Mouse (Mus musculus) forebrain, embryonic 13.5 days (tissue): Measurements from ENCODE around the gene Armcx4. TPM values are rescaled to one million over a fixed set of nuclear protein-coding genes. Genes with fewer than 3 reads are reported as not detected.
"Not testable (repeated sequence)": the region's sequence is repeated elsewhere in the genome, so short reads cannot be mapped to it uniquely, and the experiment has no call there.

Source experiments
- ATAC-seq: fragments of 200-750 bp; cut with Nextera tagmentation; 2 replicates; pipeline ENCODE4 v1.8.0; 2017
- H3K27ac ChIP-seq: fragments of 300-500 bp; sonication (generic); 2 replicates; pipeline ENCODE4 v1.5.1; 2015; ENCODE audit warnings: inconsistent platforms, mild to moderate bottlenecking, moderate library complexity
- H3K27me3 ChIP-seq: fragments of 300-500 bp; sonication (generic); 2 replicates; pipeline ENCODE4 v1.6.1; 2015; ENCODE audit warnings: mild to moderate bottlenecking, inconsistent platforms
- H3K36me3 ChIP-seq: fragments of 300-500 bp; sonication (generic); 2 replicates; pipeline ENCODE4 v1.6.1; 2015; ENCODE audit warnings: mild to moderate bottlenecking, inconsistent platforms; ENCODE audit not compliant: poor library complexity, severe bottlenecking
- H3K4me1 ChIP-seq: fragments of 300-500 bp; sonication (generic); 2 replicates; pipeline ENCODE4 v1.6.1; 2015; ENCODE audit warnings: inconsistent platforms
- H3K4me2 ChIP-seq: fragments of 300-500 bp; sonication (generic); 2 replicates; pipeline ENCODE4 v1.6.1; 2015; ENCODE audit warnings: inconsistent platforms, mild to moderate bottlenecking, moderate library complexity
- H3K4me3 ChIP-seq: fragments of 300-500 bp; sonication (generic); 2 replicates; pipeline ENCODE4 v1.5.1; 2015; ENCODE audit warnings: mild to moderate bottlenecking, inconsistent platforms
- H3K9ac ChIP-seq: fragments of 300-500 bp; sonication (generic); 2 replicates; pipeline ENCODE4 v1.6.1; 2015; ENCODE audit warnings: mild to moderate bottlenecking, inconsistent platforms
- H3K9me3 ChIP-seq: fragments of 300-500 bp; sonication (generic); replicated peaks from 2 replicates; pipeline ENCODE4 v1.6.1; 2016; ENCODE audit warnings: inconsistent platforms
- WGBS: fragments of 180-500 bp; shearing (Covaris S2); methylation state at CpG from one replicate; pipeline ENCODE4 v1.1.7; 2015; 5-methylcytosine and 5-hydroxymethylcytosine counted together
- polyA plus RNA-seq: library from polyadenylated mRNA; unstranded; fragments of >200 nt; fragmentation: Nextera tagmentation; extraction: Ambion mirVana; gene quantifications from 2 replicates; pipeline ENCODE4 v1.2.1, GENCODE M21; 2015

Gene Armcx4
- polyA plus RNA-seq, 1 experiment from 2014 or later: 8.8 TPM

DNA sequence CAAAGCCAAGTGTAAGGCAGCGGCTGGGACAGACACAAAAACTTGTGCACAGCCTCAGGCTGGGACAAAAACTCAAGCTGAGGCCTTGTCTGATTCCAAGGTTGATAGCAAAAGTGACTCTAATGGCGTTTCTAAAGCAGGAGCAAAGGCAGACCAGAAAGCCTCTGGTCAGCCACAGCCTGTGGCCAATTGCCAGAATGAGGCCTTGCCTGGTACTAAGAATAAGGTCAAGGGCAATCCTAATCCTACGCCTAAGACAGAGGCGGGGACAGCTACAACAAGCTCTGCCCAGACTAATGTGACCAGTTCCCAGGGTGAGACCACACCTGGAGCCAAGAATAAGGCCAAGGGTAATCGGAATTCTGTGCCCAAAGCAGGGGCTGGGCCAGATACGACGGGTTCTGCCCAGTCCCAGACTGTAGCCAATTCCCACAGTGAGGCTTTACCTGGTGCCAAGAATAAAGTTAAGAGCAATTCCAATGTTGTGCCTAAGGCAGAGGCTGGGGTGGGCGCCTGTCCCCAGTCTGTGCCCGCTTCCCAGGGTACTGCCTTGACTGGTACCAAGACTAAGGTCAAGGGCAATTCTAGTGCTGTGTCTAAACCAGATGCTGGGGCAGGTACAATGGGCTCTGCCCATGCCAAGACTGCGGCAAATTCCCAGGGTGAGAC, 4.7 kb downstream of the Armcx4 start:
- H3K4me1 ChIP-seq: peaks cover 14% of the 10 kb centered on the region
- no peak overlapping the region for H3K9ac ChIP-seq
- H3K4me3 ChIP-seq: no peak overlapping the region
- H3K4me2 ChIP-seq: no peak overlapping the region
- no peaks in the 10 kb centered on the region for H3K9me3 ChIP-seq
- peaks cover 68% of the 10 kb centered on the region for H3K36me3 ChIP-seq
- H3K27ac ChIP-seq: no peak overlapping the region
- ATAC-seq: no peak
- 88% methylated on average over 10 of the region's 10 CpGs for WGBS
- H3K27me3 ChIP-seq: no peaks in the 10 kb centered on the region

GRCm38 (mm10) chrX:134691540-134691935, 5.2 kb downstream of the Armcx4 start:
- Histone ChIP-seq H3K9me3 (no peaks in the 10 kb centered on the region), H3K36me3 (peaks cover 68% of the 10 kb centered on the region), H3K9ac (no peak overlapping the region), H3K4me1 (peaks cover 14% of the 10 kb centered on the region), H3K27me3 (no peaks in the 10 kb centered on the region), H3K4me2 (no peak overlapping the region), H3K27ac (no peak overlapping the region), H3K4me3 (no peak overlapping the region)
- ATAC-seq: no peak
- WGBS: 84% methylated on average over 2 of the region's 2 CpGs

- H3K27me3 ChIP-seq: no peaks in the 10 kb centered on the region
- peaks cover 12% of the 10 kb centered on the region; the same call in 1 of the 2 replicates for H3K36me3 ChIP-seq
- 22% methylated on average over 3 of the region's 3 CpGs for WGBS
- H3K9ac ChIP-seq: no peak overlapping the region
- no peak for ATAC-seq
- no peak overlapping the region for H3K27ac ChIP-seq
- H3K4me1 ChIP-seq: no peaks in the 10 kb centered on the region
- no peak overlapping the region for H3K4me3 ChIP-seq
- no peaks in the 10 kb centered on the region for H3K9me3 ChIP-seq
- no peak overlapping the region for H3K4me2 ChIP-seq
Measured at GRCm38 (mm10) chrX:134716863-134717262, 30.5 kb downstream of the Armcx4 start.

DNA sequence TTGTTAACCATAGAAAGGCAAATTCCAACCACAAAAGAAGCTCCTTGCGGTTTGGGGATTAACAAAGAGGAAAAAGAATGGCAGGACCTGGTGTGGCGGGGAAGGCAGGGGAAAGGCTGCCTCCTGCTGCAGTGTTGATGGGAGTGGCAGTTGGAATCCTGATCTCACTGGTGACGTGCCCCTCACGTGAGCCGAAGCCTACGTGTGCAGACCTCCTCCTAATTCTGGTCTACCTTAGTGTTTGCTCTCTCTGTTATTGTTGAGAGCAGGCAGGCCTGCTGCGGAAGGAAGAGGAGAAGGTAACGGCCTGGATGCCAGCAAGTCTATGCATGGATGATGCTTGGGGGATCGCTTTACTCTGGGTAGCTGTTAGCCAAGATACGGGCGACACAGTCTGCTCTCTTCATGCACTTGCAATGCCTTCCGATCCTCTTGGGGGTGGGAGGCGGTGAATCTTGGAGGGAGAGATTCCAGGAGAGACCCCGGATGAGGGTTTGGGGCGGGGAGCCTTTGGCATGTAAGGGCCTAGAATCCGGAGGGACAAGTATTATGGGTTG, 31.5 kb downstream of the Armcx4 start, which contains the start of gene Armcx1:
Gene Armcx1, plus strand, starts transcription at position 212 of the 557 bp plus-strand sequence.
- no peaks in the 10 kb centered on the region for H3K27me3 ChIP-seq
- peaks cover 12% of the 10 kb centered on the region; the same call in 1 of the 2 replicates for H3K36me3 ChIP-seq
- WGBS: 22% methylated on average over 16 of the region's 16 CpGs
- peak within 1 kb of the TSS; percentile 92 for H3K27ac ChIP-seq
- H3K4me1 ChIP-seq: no peaks in the 10 kb centered on the region
- peak within 1 kb of the TSS; percentile 52 for H3K4me3 ChIP-seq
- H3K9ac ChIP-seq: peak within 1 kb of the TSS; percentile 71
- no peaks in the 10 kb centered on the region for H3K9me3 ChIP-seq
- ATAC-seq: peak; percentile 98
- peak within 1 kb of the TSS; percentile 57 for H3K4me2 ChIP-seq

GRCm38 (mm10) chrX:134718524-134718923, 32.2 kb downstream of the Armcx4 start:
- H3K9me3 ChIP-seq: no peaks in the 10 kb centered on the region
- peak overlapping the region; percentile 92 for H3K27ac ChIP-seq
- WGBS: 19% methylated on average over 14 of the region's 14 CpGs
- peak overlapping the region; percentile 57 for H3K4me2 ChIP-seq
- peak; percentile 85 for ATAC-seq
- H3K27me3 ChIP-seq: no peaks in the 10 kb centered on the region
- H3K4me1 ChIP-seq: no peaks in the 10 kb centered on the region
- peaks cover 12% of the 10 kb centered on the region; the same call in 1 of the 2 replicates for H3K36me3 ChIP-seq
- peak overlapping the region; percentile 71 for H3K9ac ChIP-seq
- peak overlapping the region; percentile 52 for H3K4me3 ChIP-seq

DNA sequence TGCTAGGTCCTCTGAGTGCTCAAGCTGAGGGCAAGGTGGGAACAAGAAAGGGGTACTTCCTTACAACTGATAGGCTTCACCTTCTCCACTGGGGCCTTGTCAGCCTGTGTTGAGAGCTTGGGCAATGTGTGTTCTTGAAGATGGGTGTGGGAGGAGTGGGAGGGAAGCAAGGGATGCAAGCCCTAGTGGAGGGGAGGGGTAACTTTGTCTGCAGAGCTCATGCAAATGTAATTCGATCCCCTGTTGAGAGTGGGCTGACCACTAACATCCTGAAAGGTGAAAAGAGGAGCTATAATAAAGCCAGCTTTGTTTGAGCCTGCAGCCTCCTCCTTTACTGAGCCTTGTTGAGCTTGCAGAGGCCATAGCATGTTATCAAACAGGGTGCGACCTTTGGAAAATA, 37.4 kb downstream of the Armcx4 start:
- WGBS: 33% methylated on average over 1 of the region's 2 CpGs
- H3K4me2 ChIP-seq, ATAC-seq, H3K9me3 ChIP-seq, H3K27me3 ChIP-seq, H3K4me1 ChIP-seq, H3K9ac ChIP-seq, H3K27ac ChIP-seq, H3K4me3 ChIP-seq: not testable (repeated sequence)
- H3K36me3 ChIP-seq: peaks cover 12% of the 10 kb centered on the region; the same call in 1 of the 2 replicates

DNA sequence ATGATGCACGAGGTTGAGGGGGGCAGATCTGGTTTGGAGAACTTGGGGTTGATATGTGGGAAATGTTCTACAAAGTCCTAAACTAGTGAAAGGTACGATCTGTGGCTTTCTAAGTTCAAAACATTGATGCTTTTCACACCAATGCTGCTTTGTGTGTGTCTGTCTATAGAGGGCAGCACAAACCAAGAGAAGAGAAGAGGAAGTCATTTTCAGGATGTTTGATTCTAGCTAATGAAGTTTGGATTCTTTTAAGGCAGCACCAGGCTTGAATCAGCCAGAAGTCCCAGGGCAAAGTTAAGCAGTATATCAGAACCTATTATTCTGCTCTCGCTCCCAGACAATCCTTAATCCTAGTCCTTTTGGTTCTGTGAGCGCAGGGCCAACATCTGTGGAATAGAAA, 43.5 kb downstream of the Armcx4 start:
- Histone ChIP-seq H3K27ac (no peak overlapping the region), H3K4me2 (no peak overlapping the region), H3K9ac (no peak overlapping the region), H3K27me3 (peaks cover 11% of the 10 kb centered on the region), H3K36me3 (no peaks in the 10 kb centered on the region), H3K4me1 (no peaks in the 10 kb centered on the region), H3K9me3 (no peaks in the 10 kb centered on the region), H3K4me3 (no peak overlapping the region)
- 40% methylated on average over 4 of the region's 4 CpGs for WGBS
- ATAC-seq: no peak

GRCm38 (mm10) chrX:134737796-134738195, 51.5 kb downstream of the Armcx4 start:
- Histone ChIP-seq H3K4me1 (no peaks in the 10 kb centered on the region), H3K4me2 (no peak overlapping the region), H3K4me3 (no peak overlapping the region), H3K9ac (no peak overlapping the region), H3K27ac (no peak overlapping the region), H3K36me3 (no peaks in the 10 kb centered on the region), H3K9me3 (no peaks in the 10 kb centered on the region), H3K27me3 (peaks cover 11% of the 10 kb centered on the region)
- no peak for ATAC-seq
- WGBS: 100% methylated on average over 1 of the region's 1 CpGs

- WGBS: 66% methylated on average over 4 of the region's 4 CpGs
- H3K4me1 ChIP-seq: no peaks in the 10 kb centered on the region
- no peaks in the 10 kb centered on the region for H3K9me3 ChIP-seq
- H3K4me2 ChIP-seq: no peak overlapping the region
- ATAC-seq: no peak
- H3K9ac ChIP-seq: no peak overlapping the region
- H3K36me3 ChIP-seq: no peaks in the 10 kb centered on the region
- H3K27me3 ChIP-seq: peaks cover 11% of the 10 kb centered on the region
- no peak overlapping the region for H3K4me3 ChIP-seq
- H3K27ac ChIP-seq: no peak overlapping the region
Measured at GRCm38 (mm10) chrX:134739160-134739559, 52.8 kb downstream of the Armcx4 start.

DNA sequence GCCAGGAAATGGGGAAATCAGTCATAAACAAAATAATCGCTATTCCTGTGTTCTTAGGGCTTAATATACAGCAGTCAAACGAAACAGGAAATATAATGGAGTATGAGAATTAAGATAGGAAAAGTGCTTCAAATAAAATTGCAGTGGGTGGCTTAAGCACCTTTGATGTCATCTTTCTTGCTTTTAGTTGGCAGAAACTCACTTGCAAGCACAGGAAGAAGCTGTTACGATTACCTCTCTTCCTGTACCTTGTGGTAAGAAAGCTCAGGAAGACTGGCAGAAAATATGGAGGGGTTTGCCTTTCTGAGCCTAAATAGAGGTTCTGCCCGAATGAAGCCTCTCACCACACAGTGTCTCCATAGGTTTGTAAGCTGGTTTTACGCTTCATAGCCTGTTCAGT, 55.5 kb downstream of the Armcx4 start:
- Histone ChIP-seq H3K27ac (no peak overlapping the region), H3K36me3 (no peaks in the 10 kb centered on the region), H3K4me1 (no peaks in the 10 kb centered on the region), H3K27me3 (no peaks in the 10 kb centered on the region), H3K4me3 (no peak overlapping the region), H3K9ac (no peak overlapping the region), H3K4me2 (no peak overlapping the region), H3K9me3 (no peaks in the 10 kb centered on the region)
- 64% methylated on average over 5 of the region's 5 CpGs for whole genome bisulfite sequencing
- ATAC-seq: no peak
